Mouse (Mus musculus): ENCODE results near the gene Vps26a. TPM values are rescaled to one million over a fixed set of nuclear protein-coding genes. Genes with fewer than 3 reads are reported as not detected.

The Vps26a gene
- polyA plus RNA-seq, 1 experiment = 117 TPM

DNA sequence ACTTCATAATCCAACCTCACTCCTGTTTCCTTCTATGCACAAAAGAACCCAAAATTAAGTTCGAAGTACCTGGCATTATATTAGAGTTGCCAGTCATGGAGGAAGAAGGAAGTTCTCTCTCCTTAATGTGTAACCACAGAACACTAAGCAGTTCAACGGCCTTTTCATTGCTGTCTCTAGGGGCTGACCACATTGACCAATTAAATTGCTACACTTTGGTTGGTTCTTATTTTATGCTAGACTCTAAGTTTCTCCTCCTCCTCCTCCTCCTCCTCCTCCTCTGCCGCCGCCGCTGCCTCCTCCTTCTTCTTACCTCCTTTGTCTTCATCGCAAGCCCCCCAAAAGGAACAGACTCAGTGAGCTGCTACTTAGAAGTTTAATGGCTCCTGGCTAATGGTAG, 24.9 kb upstream of the Vps26a start:
- Histone ChIP-seq H3K27ac (ENCODE audit: insufficient read depth, low read depth, low read length) (no peak overlapping the region), H3K4me3 (ENCODE audit: insufficient read depth, low read length) (no peak overlapping the region), H3K4me1 (ENCODE audit: control insufficient read depth, insufficient read depth, low read length) (peaks cover 21% of the 10 kb centered on the region)
- TF ChIP-seq CTCF (IDR thresholded peaks at IDR 0.05; ENCODE audit: low read depth, low read length) (no peak), POLR2A (IDR thresholded peaks at IDR 0.05; ENCODE audit: borderline replicate concordance, low read depth, low read length) (no peak)

DNA sequence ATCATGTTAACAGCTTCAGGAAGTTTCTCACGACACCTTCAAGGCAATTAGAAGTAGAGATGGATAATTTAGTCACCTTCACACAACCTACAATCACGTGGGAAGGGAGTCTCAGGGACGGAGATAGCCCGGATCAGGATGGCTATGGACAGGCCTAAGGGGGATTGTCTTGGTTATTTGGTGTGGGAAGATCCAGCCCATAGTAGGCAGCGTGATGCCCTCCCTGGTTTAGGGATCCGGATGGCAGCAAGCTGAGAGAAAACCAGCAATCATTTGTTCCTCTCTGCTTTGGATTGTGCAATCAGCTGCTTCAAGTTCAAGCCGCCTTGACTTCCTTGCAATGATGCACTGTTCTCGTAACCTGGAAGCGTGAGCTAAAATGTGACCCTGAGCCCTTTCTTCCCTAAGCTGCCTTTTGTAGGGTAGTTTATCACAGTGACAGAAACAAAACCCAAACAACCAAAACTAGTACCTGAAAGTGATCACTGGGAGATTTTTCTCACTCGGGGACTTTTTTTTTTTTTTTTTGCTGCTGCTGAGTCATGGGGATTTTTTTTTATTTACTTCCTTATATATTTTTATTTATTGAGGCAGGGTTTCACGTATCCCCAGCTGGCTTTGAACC, 22.5 kb upstream of the Vps26a start:
- peak overlapping the region; percentile 70 for H3K4me3 ChIP-seq (ENCODE audit: insufficient read depth, low read length)
- H3K27ac ChIP-seq (ENCODE audit: insufficient read depth, low read depth, low read length) = peak overlapping the region; percentile 84
- no peak for TF ChIP-seq CTCF (IDR thresholded peaks at IDR 0.05; ENCODE audit: low read depth, low read length)
- no peak for TF ChIP-seq POLR2A (IDR thresholded peaks at IDR 0.05; ENCODE audit: borderline replicate concordance, low read depth, low read length)
- peaks cover 29% of the 10 kb centered on the region for H3K4me1 ChIP-seq (ENCODE audit: control insufficient read depth, insufficient read depth, low read length)

DNA sequence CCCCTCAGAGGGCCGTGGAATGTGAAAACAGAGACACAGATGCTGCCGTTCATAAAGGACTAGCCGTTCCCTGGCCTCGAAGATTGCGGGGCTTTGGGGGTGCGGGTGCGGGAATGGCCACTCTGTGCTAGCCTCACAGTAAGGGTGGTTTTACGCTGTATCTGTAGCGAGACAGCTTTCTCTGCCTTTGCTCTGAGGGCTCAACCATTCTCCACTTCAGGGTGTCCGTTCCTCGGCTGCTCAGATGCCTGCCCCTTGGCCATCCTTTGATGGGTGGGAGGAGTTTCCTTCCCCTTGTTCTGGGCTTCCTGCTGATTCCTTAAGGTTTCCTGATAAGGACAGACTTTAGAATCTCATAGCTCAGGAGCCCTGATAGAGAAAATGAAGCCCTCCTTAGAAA, 21.9 kb upstream of the Vps26a start:
- TF ChIP-seq CTCF (IDR thresholded peaks at IDR 0.05; ENCODE audit: low read depth, low read length) = no peak
- TF ChIP-seq POLR2A (IDR thresholded peaks at IDR 0.05; ENCODE audit: borderline replicate concordance, low read depth, low read length) = no peak
- H3K27ac ChIP-seq (ENCODE audit: insufficient read depth, low read depth, low read length) = peak overlapping the region; percentile 84
- H3K4me1 ChIP-seq (ENCODE audit: control insufficient read depth, insufficient read depth, low read length) = peaks cover 32% of the 10 kb centered on the region

DNA sequence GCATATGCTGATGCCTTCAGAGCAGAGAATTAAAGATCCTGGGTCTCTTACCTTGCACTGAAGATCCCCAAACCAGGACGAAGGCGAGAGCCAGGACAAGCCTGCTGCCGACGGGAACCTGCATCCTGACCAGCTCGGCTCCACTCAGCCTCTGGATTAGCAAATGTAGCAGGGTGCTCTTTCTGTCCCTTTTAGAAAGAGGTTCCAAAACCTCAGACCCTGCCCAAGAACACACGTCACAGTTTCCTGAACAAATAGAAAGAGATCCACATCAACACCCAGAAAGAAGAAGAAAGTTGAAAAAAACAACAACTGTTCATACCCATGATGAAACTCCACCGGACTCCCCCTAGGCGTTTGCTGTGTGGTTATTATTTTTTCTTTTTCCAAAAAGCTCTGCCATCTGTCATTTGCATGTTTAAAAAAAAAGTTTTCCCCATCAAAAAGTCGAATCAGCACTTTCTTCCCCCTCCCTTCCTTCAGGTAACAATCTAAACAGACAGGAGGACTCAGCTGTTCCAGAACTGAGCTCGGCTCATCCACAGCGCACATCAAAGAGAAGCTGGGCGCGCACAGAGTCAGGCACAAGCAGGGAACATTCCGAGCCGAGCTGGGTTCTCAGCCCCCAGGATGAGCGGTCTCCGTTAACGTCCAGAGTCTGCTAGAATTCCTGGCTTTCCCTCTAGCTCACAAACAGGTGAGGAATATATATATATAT, 21.1 kb upstream of the Vps26a start:
- Histone ChIP-seq H3K4me1 (ENCODE audit: control insufficient read depth, insufficient read depth, low read length) (peaks cover 39% of the 10 kb centered on the region), H3K4me3 (ENCODE audit: insufficient read depth, low read length) (peak overlapping the region; percentile 70), H3K27ac (ENCODE audit: insufficient read depth, low read depth, low read length) (peak overlapping the region; percentile 84)
- no peak for TF ChIP-seq CTCF (IDR thresholded peaks at IDR 0.05; ENCODE audit: low read depth, low read length)
- no peak for TF ChIP-seq POLR2A (IDR thresholded peaks at IDR 0.05; ENCODE audit: borderline replicate concordance, low read depth, low read length)

More for the DNA sequence above, 21.9 kb upstream of the Vps26a start:
- peak overlapping the region; percentile 70 for H3K4me3 ChIP-seq (ENCODE audit: insufficient read depth, low read length)

DNA sequence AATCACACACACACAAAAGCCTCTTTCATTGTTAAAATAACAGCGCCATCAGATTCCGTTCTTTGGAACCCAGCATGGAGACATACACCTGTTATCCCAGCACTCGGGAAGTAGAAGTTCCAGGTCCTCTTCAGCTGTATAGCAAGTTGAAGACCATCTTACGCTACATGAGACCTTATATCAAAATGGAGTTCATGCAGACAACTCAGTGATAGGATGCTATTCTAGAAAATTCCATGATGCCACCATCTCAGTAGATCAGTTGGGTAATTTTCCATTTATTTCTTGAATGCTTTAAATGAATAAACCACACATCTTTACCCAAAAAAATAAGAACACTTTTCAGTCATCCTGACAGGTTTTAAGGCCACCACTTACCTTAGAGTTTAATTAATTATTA, 20.5 kb upstream of the Vps26a start:
- H3K4me1 ChIP-seq (ENCODE audit: control insufficient read depth, insufficient read depth, low read length) = peaks cover 40% of the 10 kb centered on the region
- H3K4me3 ChIP-seq (ENCODE audit: insufficient read depth, low read length) = peak overlapping the region; percentile 70
- H3K27ac ChIP-seq (ENCODE audit: insufficient read depth, low read depth, low read length) = no peak overlapping the region
- no peak for TF ChIP-seq CTCF (IDR thresholded peaks at IDR 0.05; ENCODE audit: low read depth, low read length)
- no peak for TF ChIP-seq POLR2A (IDR thresholded peaks at IDR 0.05; ENCODE audit: borderline replicate concordance, low read depth, low read length)

DNA sequence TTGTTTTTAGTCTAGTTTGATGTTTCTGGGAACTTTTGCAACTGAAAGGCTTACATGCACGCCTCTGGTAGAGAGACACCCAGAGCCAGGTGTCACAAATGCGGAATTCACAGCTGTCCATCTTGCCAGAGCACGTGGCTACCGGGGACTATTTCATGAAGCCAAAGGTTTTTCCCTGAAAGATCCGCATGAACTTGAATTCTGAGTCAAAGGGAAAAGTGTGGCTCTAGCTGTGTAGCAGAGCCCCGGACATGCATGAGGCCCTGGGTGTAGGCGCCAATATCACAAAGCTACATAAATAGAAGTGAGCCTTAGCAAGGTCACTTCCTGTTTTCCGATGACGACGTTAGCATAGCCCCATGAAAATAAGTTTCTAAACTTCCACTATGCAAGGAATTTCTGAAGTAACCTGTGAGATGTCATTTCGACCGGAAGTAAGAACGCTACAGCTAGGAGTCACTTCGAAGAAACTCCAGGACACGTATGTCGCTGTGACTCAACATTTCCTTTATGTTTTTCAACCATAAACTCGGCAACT, 19.5 kb upstream of the Vps26a start:
- TF ChIP-seq POLR2A (IDR thresholded peaks at IDR 0.05; ENCODE audit: borderline replicate concordance, low read depth, low read length) (no peak), CTCF (IDR thresholded peaks at IDR 0.05; ENCODE audit: low read depth, low read length) (no peak)
- H3K4me1 ChIP-seq (ENCODE audit: control insufficient read depth, insufficient read depth, low read length) = peaks cover 40% of the 10 kb centered on the region
- peak overlapping the region; percentile 51 for H3K4me3 ChIP-seq (ENCODE audit: insufficient read depth, low read length)
- H3K27ac ChIP-seq (ENCODE audit: insufficient read depth, low read depth, low read length) = peak overlapping the region; percentile 71

DNA sequence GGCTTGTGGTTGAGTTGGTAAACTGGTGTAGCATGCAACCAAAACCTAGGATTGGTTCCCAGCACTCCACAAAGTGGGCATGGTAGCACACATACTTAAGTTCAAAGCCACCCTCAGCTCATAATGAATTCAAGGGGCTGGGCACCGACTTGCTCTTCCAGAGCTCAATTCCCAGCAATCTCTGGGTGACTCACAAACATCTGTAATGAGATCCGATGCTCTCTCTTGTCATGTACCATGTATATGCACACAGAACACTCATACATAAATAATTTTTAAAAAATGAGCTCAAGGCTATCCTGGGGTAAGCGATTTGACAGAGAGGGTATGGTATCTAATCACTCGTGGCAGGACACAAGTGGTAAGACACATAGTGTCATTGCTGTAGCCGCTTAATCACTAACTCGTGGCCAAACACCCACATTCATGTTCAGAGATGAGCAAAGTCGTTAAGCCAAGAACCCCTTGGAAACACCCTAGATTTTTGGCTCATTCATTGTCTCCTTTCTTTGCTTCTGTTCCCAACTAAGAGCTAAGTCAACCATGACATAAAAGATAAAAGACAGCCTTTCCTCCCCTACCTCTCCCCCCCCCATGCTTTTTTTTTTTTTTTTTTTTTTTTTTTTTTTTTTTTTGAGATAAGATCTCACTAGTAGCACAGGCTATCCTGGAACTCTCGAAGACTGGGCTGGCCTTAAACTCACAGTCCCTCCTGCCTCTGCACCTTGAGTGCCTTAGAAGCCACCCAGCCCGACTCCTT, 18.8 kb upstream of the Vps26a start:
- peak overlapping the region; percentile 51 for H3K4me3 ChIP-seq (ENCODE audit: insufficient read depth, low read length)
- peaks cover 45% of the 10 kb centered on the region for H3K4me1 ChIP-seq (ENCODE audit: control insufficient read depth, insufficient read depth, low read length)
- peak overlapping the region; percentile 71 for H3K27ac ChIP-seq (ENCODE audit: insufficient read depth, low read depth, low read length)
- no peak for TF ChIP-seq POLR2A (IDR thresholded peaks at IDR 0.05; ENCODE audit: borderline replicate concordance, low read depth, low read length)
- no peak for TF ChIP-seq CTCF (IDR thresholded peaks at IDR 0.05; ENCODE audit: low read depth, low read length)

DNA sequence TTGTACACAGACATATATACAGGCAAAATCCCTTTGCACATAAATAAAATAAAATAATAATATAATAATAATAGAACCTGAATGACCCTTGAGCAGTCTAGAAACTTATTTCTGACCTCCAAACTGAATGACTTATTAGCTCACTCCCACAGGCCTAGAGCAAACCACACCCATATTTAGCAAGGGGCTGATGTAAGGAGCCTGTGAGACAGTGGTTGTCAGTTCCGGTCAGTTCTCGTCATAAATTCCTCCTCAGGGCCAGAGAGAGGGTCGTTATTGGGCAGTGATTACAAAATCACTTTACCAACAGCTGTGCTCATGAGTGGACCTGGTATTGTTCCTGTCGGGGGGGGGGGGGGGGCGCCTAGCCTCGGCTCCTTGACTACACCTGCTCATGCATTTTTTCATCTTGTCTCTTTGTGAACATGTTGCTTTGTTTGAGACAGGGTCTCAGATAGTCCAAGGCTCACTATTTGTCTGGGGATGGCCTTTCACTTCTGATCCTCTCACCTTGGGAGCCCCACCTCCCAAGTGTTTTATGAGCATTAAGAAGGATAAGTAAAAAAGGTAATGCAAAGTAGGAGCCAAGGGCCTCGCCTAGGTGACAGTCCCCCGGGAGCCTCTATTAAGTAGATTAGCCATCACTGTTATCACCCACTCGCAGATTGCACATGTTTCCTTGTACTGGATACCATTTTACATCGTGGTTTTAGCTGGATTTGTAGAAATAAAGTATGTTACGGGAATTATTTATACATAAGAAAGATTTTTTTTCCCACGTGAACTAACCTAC, 17.4 kb upstream of the Vps26a start:
- H3K4me1 ChIP-seq (ENCODE audit: control insufficient read depth, insufficient read depth, low read length) = peaks cover 39% of the 10 kb centered on the region
- no peak overlapping the region for H3K4me3 ChIP-seq (ENCODE audit: insufficient read depth, low read length)
- no peak for TF ChIP-seq POLR2A (IDR thresholded peaks at IDR 0.05; ENCODE audit: borderline replicate concordance, low read depth, low read length)
- TF ChIP-seq CTCF (IDR thresholded peaks at IDR 0.05; ENCODE audit: low read depth, low read length) = no peak
- no peak overlapping the region for H3K27ac ChIP-seq (ENCODE audit: insufficient read depth, low read depth, low read length)

DNA sequence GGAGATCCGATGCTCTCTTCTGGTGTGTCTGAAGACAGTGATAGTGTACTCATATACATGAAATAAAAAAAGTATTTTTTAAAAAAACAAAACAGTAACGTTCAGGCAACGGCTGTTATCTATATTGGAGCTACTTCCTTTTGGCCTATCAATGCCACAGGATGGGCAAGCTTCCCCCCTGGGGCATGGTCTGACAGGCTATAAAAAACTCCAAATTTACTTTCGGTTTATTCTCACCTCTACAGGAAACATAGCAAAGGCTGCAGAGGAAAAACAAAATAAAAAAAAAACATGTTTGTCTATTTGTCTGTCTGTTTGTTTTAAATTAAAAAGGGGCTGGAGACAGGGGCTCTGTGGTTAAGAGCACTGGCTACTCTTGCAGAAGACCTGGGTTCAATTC, 16.7 kb upstream of the Vps26a start:
- Histone ChIP-seq H3K27ac (ENCODE audit: insufficient read depth, low read depth, low read length) (0 out of 2 replicates have a peak overlapping the region, but pooled peaks have one; percentile 13), H3K4me3 (ENCODE audit: insufficient read depth, low read length) (no peak overlapping the region), H3K4me1 (ENCODE audit: control insufficient read depth, insufficient read depth, low read length) (peaks cover 32% of the 10 kb centered on the region)
- TF ChIP-seq POLR2A (IDR thresholded peaks at IDR 0.05; ENCODE audit: borderline replicate concordance, low read depth, low read length) (no peak), CTCF (IDR thresholded peaks at IDR 0.05; ENCODE audit: low read depth, low read length) (no peak)

Measured in bone marrow macrophage, adult 2 months (primary cell).